Mouse (Mus musculus) erythroid progenitor cell, adult 5-6 weeks (primary cell): Measurements from ENCODE around the gene Ksr2. TPM values are rescaled to one million over a fixed set of nuclear protein-coding genes. Genes with fewer than 3 reads are reported as not detected.

Experiments
- ATAC-seq: replicated peaks from 2 replicates; pipeline ENCODE4 v1.8.0; 2016; ENCODE audit warnings: moderate number of reproducible peaks, mild to moderate bottlenecking, moderate TSS enrichment, inconsistent platforms; ENCODE audit not compliant: poor library complexity, low FRiP score, severe bottlenecking
- total RNA-seq, 2 experiments: library from RNA; stranded (forward) in 1 of 2; stranded (reverse) in 1 of 2; fragments of 150-400 nt in 1 of 2; fragments of 186-747, 209-891 nt in 1 of 2; gene quantifications; 2 replicates each; pipeline versions ENCODE4 v1.2.3 to v1.2.4; 2015 to 2017; ENCODE audit warnings: low replicate concordance in 2 of 2

Ksr2 gene
- total RNA-seq, 2 experiments from 2014 or later, result under 0.01 TPM; not detected in 1

- ATAC-seq, result no peak
Measured at GRCm38 (mm10) chr5:117669265-117669664, 255.5 kb downstream of the Ksr2 start.

DNA sequence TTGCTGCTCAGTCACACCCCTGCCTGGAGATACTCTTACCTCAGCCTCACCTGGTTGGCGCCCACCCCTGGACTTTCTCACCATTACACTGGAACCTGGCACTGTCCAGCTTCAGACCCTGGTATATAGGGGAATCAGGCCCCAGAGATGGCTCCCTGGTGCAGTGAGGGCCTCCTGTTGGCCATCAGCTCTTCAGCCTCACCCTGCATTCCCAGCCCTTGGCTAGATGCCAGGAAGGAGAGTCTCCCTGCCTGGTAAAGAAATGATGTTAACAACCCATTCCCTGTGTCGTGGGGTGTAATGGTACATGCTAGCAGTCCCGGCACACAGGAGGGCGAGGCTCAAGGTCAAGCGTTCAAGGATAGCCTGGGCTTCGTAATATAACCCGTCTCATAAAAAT is 256.0 kb downstream of the Ksr2 start:
- no peak for ATAC-seq

- ATAC-seq, result no peak
Measured at GRCm38 (mm10) chr5:117671362-117671761, 257.6 kb downstream of the Ksr2 start.

GRCm38 (mm10) chr5:117675840-117676239 is 262.0 kb downstream of the Ksr2 start:
- ATAC-seq, result no peak

GRCm38 (mm10) chr5:117677231-117677630 is 263.4 kb downstream of the Ksr2 start:
- no peak for ATAC-seq

GRCm38 (mm10) chr5:117678371-117678770 is 264.6 kb downstream of the Ksr2 start:
- no peak for ATAC-seq

GRCm38 (mm10) chr5:117682226-117682625 is 268.4 kb downstream of the Ksr2 start:
- no peak for ATAC-seq

DNA sequence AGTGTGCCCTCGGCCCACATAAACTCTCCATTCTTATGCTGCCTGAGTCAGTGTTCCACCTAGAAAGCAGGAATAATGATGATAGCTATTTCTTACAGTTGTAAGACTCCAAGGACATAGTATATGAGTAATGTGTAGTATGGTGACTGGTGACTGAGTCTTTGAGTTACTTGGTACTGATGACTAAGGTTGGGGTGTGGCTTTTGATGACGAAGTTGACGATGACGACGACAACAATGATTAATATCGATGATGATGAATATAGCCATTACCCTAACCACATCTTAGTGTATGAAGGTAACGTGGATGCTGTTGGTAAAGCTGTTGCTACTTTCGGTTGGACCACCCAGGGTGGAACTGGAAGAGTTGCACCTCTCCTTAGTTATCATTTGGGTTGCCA is 270.7 kb downstream of the Ksr2 start:
- ATAC-seq, result no peak

DNA sequence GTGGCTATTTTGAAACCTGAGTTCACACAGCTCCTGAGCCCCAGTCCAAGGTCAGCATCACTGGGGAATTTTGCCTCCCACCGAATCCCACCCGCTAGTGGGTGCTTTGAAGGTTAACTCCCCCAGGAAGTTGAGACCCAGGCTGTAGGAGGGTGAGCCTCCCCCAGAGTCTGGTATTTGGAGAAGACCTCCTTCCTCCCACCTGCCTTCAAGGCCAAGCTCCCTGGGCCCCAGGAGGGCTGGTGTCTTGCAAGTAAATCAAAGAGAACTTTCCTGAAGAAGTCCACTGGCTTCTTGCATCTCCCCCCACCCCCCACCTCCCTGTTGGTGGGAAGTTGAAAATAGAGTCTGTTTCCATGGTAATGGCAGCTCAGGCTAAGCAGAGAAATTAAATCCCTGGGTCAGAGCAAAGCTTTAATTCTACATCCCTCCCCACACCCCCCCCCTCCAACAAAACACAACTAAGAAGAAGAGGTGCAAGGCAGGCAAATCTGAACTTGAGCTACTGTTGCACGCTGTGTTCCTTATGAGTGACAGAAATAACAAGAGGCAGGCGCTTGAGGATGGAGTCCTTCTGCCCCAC is 274.1 kb downstream of the Ksr2 start:
- no peak for ATAC-seq

DNA sequence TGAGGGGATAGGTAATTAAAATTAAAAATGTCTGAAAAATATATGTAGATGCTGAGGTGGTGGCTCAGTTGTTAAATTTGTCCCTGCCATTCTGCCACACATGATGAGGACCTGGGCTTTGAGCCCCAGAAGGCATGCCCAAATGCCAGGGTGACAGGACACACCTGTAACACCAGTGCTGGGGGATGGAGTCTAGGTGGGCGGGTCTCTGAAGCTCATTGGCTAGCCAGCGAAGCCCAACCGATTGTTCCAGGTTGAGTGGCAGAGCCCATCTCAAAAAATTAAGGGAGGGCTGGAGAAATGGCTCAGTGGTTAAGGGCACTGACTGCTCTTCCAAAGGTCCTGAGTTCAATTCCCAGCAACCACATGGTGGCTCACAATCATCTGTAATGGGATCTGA is 274.9 kb downstream of the Ksr2 start:
- no peak for ATAC-seq

GRCm38 (mm10) chr5:117689840-117690239 is 276.0 kb downstream of the Ksr2 start:
- no peak for ATAC-seq

- no peak for ATAC-seq
Measured at GRCm38 (mm10) chr5:117691271-117691670, 277.5 kb downstream of the Ksr2 start.

- ATAC-seq, result no peak
Measured at GRCm38 (mm10) chr5:117693557-117693956, 279.8 kb downstream of the Ksr2 start.

DNA sequence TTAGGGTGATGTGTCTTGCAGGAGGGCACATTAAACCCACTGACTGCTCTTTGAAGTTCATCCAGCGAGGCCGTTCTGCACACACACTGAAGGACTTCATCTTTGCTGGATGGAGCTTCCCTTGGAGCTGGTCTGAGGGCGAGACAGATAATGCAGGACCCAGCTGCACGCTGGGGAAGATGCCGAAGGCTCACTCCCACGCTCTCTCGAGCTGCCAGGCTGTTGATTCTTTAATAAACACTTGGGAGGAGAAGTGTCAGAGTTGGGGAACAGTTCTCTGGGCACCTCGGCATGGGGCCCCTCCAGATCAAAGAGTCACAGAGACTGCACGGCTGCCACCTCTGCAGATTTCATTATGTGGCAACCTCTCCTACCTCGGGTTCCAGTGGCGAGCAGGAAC is 280.8 kb downstream of the Ksr2 start:
- ATAC-seq, result no peak

GRCm38 (mm10) chr5:117696366-117696765 is 282.6 kb downstream of the Ksr2 start:
- ATAC-seq, result no peak

DNA sequence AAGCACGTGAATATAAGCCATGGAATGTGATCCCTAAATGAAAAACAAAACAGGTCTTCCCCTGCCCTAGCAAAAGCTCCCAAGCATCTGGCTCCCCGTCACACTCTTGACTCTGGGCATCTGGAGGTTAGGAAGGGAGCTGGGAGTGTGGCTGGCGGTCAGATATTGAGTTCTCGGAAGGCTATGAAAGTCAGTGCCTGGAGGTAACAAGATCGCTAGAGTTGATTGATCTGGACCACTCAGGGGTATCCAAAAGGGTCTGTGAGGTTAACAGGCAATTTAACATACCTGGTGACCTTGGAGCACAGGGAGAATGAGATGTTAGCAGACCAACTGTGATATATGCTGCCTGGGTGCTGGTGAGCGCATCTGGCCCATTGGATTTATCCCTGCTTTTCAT is 283.8 kb downstream of the Ksr2 start:
- ATAC-seq, result no peak

DNA sequence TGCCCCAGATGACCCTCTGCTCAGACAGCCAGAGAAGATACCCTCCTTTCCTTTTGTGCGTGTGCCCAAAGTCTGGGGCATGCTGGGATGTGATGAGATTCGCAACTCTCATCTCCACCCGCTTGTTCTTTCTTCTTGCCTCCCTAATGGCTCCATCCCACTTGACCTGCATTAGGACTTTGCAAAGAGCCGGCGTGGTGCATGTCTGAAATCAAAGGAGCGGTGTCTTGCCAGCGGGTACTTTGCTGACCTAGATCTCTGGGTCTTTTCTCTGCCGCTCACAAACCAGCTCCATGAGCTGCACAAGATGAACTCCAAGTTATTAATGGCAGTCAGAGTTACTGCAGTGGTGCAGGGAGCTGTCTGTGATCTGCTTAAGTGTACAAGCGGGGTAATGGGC is 290.6 kb downstream of the Ksr2 start:
- no peak for ATAC-seq

DNA sequence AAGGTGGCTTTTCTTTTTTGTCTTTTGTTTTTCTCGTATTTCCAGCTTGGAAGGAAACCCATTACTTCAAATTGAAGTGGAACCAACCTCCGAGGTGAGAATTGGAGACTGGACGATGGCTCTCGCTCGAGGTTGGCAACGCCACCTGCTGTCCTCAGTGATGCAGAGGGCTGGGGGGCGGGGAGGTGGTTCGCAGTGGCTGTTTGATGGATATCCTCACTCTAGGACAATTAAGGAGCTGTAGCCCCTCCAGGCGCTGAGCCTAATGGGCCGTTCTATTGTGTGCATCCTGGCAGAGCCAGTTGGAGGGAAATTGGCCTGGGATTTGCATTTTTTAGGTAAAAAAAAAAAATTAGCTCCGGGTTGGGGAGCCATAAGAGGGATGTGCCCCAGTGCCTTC is 292.8 kb downstream of the Ksr2 start:
- ATAC-seq, result no peak

- no peak for ATAC-seq
Measured at GRCm38 (mm10) chr5:117709306-117709705, 295.5 kb downstream of the Ksr2 start.

DNA sequence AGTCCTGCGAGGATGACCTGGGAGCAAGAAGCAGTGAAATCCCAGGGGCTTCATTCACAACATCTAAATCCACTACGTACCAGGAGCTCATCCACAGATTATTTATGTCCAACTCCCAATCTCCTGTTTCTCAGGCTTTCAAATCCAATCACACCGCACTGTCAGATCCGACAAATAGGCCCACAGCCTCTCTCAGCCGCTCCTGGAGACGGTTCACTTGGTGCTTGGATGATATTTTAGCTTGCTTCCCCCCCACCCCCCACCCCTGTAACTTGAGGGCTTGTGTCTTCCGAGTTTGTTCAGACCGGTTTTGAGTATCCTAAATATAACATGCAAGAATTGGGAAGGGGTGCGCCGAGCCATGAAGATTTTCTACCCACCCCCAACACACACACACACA is 297.8 kb downstream of the Ksr2 start:
- ATAC-seq, result no peak

DNA sequence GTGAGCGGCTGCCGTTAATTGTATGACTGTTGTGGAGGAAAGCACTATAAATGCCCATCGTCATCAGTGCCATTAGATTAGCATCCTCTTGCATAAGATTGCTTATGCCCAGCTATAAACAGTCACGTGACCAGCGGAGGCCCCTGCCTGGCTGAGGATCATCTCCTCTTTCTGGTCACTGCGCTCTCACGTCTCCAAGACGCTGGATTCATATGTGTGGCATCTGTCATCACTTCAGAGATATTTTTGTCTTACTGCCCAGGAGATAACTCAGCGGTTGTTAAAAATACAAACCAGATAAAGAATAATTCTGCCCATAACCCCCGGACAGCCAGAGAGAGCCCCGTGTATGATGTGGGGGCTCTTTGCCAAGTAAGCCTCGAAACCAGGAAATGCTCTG is 298.4 kb downstream of the Ksr2 start:
- ATAC-seq, result no peak

DNA sequence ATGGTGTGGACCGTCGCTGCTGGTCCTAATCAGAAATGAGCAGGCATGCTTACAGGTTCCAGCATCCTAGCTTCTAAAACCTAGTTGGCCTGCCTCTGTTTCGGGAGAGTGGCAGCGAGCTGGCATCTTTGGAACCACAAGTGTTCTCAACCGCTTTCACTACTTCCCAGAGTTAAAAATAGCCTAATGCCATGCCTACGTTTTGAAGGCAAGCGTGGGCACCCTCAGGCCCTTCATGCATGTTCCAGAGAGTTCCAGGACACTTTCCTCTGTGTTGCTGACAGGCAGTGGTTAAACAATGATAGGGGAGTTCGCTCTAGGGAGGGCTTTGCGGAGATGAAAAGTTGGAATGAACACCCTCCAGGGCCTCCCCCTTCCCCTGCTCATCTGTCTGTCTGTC is 303.3 kb downstream of the Ksr2 start:
- ATAC-seq, result no peak
